Mouse (Mus musculus): ENCODE data around the gene Nova2. TPM values are rescaled to one million over a fixed set of nuclear protein-coding genes. Genes with fewer than 3 reads are reported as not detected.

The Nova2 gene
- polyA plus RNA-seq, 1 experiment from 2014 or later: 18.4 TPM

DNA sequence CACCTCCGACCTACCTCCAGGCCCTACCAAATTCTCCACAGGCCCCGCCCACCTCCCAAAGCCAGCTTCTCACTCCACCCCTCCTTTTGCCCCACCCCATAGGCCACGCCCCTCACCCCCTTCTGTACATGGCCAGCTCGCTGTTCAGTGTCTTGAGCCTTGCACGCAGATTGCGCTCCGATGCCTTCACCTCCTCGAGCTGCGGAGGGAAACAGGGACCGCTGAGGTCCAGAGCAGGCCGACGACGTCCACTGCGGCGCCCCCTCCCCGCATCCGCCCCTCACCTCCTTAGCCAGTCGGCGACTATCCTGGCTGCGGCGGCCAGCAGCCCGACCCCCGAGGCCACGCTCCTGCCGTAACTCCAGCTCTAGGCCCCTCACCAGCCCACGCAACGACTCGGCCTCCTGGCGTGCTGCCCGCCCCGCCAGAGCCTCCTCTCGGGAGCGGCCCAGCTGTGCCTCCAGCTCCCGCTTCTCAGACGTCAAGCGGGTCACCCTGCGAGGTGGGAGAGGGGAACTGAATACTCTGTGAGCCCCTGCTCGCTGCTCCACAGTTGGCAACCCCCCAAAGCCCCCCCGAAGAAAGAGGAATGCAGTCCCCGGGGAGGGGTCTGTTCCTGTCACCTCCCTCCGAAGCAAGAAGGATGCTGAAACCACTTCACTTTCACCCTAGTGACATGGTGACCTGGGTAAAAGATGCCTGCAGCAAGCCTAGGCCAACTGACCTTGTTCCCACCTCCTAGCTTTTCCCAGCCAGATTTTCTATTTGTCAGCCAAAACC lies 31.8 kb upstream of the Nova2 start:
- Histone ChIP-seq H3K9me3 (ENCODE audit: control insufficient read depth, low read length) (no peaks in the 10 kb centered on the region), H3K4me1 (ENCODE audit: control insufficient read depth, insufficient read depth, low read length) (peaks cover 15% of the 10 kb centered on the region), H3K4me2 (ENCODE audit: low read depth, low read length) (peak overlapping the region; percentile 80), H3K4me3 (ENCODE audit: low read depth, low read length) (peak overlapping the region; percentile 31), H3K9ac (replicated peaks; ENCODE audit: low read depth, low read length) (peak overlapping the region; percentile 59), H3K36me3 (ENCODE audit: control insufficient read depth, insufficient read depth, low read length) (no peaks in the 10 kb centered on the region), H3K27me3 (ENCODE audit: control insufficient read depth, insufficient read depth, low read length) (no peaks in the 10 kb centered on the region), H3K27ac (ENCODE audit: low read depth, low read length) (0 out of 2 replicates have a peak overlapping the region, but pooled peaks have one; percentile 22)
- ATAC-seq (ENCODE audit: low read depth): peak; percentile 22; the same call in 1 of the 2 replicates
- 2% methylated on average over 41 of the region's 41 CpGs for WGBS

DNA sequence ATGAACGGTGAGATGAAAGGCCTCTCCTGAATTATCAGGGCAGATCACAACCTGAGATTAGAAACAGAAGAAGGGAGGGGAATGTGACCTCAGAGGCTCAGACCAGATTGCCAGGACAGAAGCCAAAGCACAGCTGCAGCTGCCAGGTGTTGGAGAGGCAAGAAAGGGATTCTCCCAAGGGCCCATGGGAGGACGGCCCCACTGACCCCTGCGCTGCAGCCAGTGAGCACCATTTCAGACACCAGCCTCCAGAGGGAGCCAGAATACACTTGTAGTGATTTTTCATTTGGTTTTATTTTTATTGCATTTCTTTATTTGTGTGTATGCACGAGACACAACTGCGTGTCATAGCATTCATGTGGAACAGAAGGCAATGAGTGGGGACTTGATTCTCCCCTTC lies 29.2 kb upstream of the Nova2 start:
- no peak overlapping the region for H3K4me3 ChIP-seq (ENCODE audit: low read depth, low read length)
- peaks cover 15% of the 10 kb centered on the region for H3K4me1 ChIP-seq (ENCODE audit: control insufficient read depth, insufficient read depth, low read length)
- no peak overlapping the region for H3K4me2 ChIP-seq (ENCODE audit: low read depth, low read length)
- 23% methylated on average over 5 of the region's 5 CpGs for WGBS
- no peaks in the 10 kb centered on the region for H3K27me3 ChIP-seq (ENCODE audit: control insufficient read depth, insufficient read depth, low read length)
- no peak overlapping the region for H3K27ac ChIP-seq (ENCODE audit: low read depth, low read length)
- no peak overlapping the region for H3K9ac ChIP-seq (replicated peaks; ENCODE audit: low read depth, low read length)
- ATAC-seq (ENCODE audit: low read depth): no peak
- no peaks in the 10 kb centered on the region for H3K36me3 ChIP-seq (ENCODE audit: control insufficient read depth, insufficient read depth, low read length)
- H3K9me3 ChIP-seq (ENCODE audit: control insufficient read depth, low read length): no peaks in the 10 kb centered on the region

GRCm38 (mm10) chr7:18900513-18900912 lies 25.2 kb upstream of the Nova2 start:
- Histone ChIP-seq H3K27ac (ENCODE audit: low read depth, low read length) (no peak overlapping the region), H3K4me2 (ENCODE audit: low read depth, low read length) (no peak overlapping the region), H3K27me3 (ENCODE audit: control insufficient read depth, insufficient read depth, low read length) (no peaks in the 10 kb centered on the region), H3K9me3 (ENCODE audit: control insufficient read depth, low read length) (no peaks in the 10 kb centered on the region), H3K4me1 (ENCODE audit: control insufficient read depth, insufficient read depth, low read length) (peaks cover 4% of the 10 kb centered on the region; the same call in 1 of the 2 replicates), H3K4me3 (ENCODE audit: low read depth, low read length) (no peak overlapping the region), H3K36me3 (ENCODE audit: control insufficient read depth, insufficient read depth, low read length) (no peaks in the 10 kb centered on the region), H3K9ac (replicated peaks; ENCODE audit: low read depth, low read length) (no peak overlapping the region)
- 96% methylated on average over 2 of the region's 2 CpGs for WGBS
- ATAC-seq (ENCODE audit: low read depth): no peak

DNA sequence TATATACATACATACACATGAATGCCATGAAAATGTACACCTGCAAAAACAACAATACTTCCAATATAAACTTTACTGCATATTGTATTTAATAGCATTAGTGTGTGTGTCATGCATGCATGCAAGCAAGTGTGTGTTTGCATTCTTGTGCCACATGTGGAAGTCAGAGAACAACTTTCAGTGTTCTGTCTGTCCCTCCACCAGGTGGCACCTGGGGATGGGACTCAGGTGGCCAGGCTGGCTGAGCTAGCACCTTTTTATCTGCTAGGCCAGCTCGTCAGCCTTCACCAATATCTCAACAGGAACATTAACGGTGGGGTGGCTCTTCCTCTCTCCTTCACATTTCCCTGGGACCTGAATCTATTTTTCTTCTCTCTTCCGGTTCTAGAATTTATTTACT lies 23.2 kb upstream of the Nova2 start:
- no peaks in the 10 kb centered on the region for H3K27me3 ChIP-seq (ENCODE audit: control insufficient read depth, insufficient read depth, low read length)
- no peaks in the 10 kb centered on the region for H3K4me1 ChIP-seq (ENCODE audit: control insufficient read depth, insufficient read depth, low read length)
- WGBS: 68% methylated on average over 3 of the region's 3 CpGs
- H3K36me3 ChIP-seq (ENCODE audit: control insufficient read depth, insufficient read depth, low read length): no peaks in the 10 kb centered on the region
- no peak overlapping the region for H3K4me2 ChIP-seq (ENCODE audit: low read depth, low read length)
- no peaks in the 10 kb centered on the region for H3K9me3 ChIP-seq (ENCODE audit: control insufficient read depth, low read length)
- no peak overlapping the region for H3K27ac ChIP-seq (ENCODE audit: low read depth, low read length)
- no peak overlapping the region for H3K4me3 ChIP-seq (ENCODE audit: low read depth, low read length)
- H3K9ac ChIP-seq (replicated peaks; ENCODE audit: low read depth, low read length): no peak overlapping the region
- ATAC-seq (ENCODE audit: low read depth): no peak

DNA sequence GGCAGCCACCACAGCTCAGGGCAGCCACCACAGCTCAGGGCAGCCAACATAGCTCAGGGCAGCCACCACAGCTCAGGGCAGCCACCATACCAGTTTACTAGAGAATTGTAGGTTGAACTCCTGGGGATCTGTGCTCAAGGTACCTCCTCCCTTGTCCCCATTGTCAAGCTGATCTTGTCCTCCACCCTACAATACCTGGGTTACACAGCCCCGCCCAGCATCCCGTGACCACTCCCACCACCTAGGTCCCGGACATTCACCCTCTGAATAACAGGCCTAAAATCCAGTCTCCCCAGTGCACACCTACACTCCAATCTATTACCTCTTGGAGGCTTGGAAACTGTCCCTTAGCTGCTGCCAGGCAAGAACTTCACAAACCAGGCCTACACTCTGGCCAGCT lies 20.7 kb upstream of the Nova2 start:
- Histone ChIP-seq H3K27me3 (ENCODE audit: control insufficient read depth, insufficient read depth, low read length) (no peaks in the 10 kb centered on the region), H3K27ac (ENCODE audit: low read depth, low read length) (no peak overlapping the region), H3K4me1 (ENCODE audit: control insufficient read depth, insufficient read depth, low read length) (no peaks in the 10 kb centered on the region), H3K4me2 (ENCODE audit: low read depth, low read length) (no peak overlapping the region), H3K36me3 (ENCODE audit: control insufficient read depth, insufficient read depth, low read length) (no peaks in the 10 kb centered on the region), H3K9ac (replicated peaks; ENCODE audit: low read depth, low read length) (no peak overlapping the region), H3K4me3 (ENCODE audit: low read depth, low read length) (no peak overlapping the region), H3K9me3 (ENCODE audit: control insufficient read depth, low read length) (no peaks in the 10 kb centered on the region)
- ATAC-seq (ENCODE audit: low read depth): no peak
- WGBS: 87% methylated on average over 3 of the region's 3 CpGs

- ATAC-seq (ENCODE audit: low read depth): no peak
- H3K36me3 ChIP-seq (ENCODE audit: control insufficient read depth, insufficient read depth, low read length): no peaks in the 10 kb centered on the region
- WGBS: 7% methylated on average over 17 of the region's 17 CpGs
- peaks cover 5% of the 10 kb centered on the region for H3K4me1 ChIP-seq (ENCODE audit: control insufficient read depth, insufficient read depth, low read length)
- H3K4me3 ChIP-seq (ENCODE audit: low read depth, low read length): peak overlapping the region; percentile 53
- H3K27ac ChIP-seq (ENCODE audit: low read depth, low read length): no peak overlapping the region
- peak overlapping the region; percentile 66 for H3K4me2 ChIP-seq (ENCODE audit: low read depth, low read length)
- H3K9me3 ChIP-seq (ENCODE audit: control insufficient read depth, low read length): no peaks in the 10 kb centered on the region
- H3K9ac ChIP-seq (replicated peaks; ENCODE audit: low read depth, low read length): peak overlapping the region; percentile 48
- H3K27me3 ChIP-seq (ENCODE audit: control insufficient read depth, insufficient read depth, low read length): no peaks in the 10 kb centered on the region
Observed at GRCm38 (mm10) chr7:18909797-18910196, 15.9 kb upstream of the Nova2 start.

GRCm38 (mm10) chr7:18910241-18910831 lies 15.4 kb upstream of the Nova2 start, which contains the start of gene Ccdc61:
Gene Ccdc61 (minus strand): TSS chr7:18910415.
- Histone ChIP-seq H3K4me3 (ENCODE audit: low read depth, low read length) (peak within 1 kb of the TSS; percentile 53), H3K27me3 (ENCODE audit: control insufficient read depth, insufficient read depth, low read length) (no peaks in the 10 kb centered on the region), H3K27ac (ENCODE audit: low read depth, low read length) (no peak within 1 kb of the TSS), H3K4me2 (ENCODE audit: low read depth, low read length) (peak within 1 kb of the TSS; percentile 66), H3K9me3 (ENCODE audit: control insufficient read depth, low read length) (no peaks in the 10 kb centered on the region), H3K4me1 (ENCODE audit: control insufficient read depth, insufficient read depth, low read length) (peaks cover 5% of the 10 kb centered on the region), H3K9ac (replicated peaks; ENCODE audit: low read depth, low read length) (peak within 1 kb of the TSS; percentile 48), H3K36me3 (ENCODE audit: control insufficient read depth, insufficient read depth, low read length) (no peaks in the 10 kb centered on the region)
- under 1% methylated on average over 33 of the region's 33 CpGs for WGBS
- peak; percentile 99 for ATAC-seq (ENCODE audit: low read depth)

- ATAC-seq (ENCODE audit: low read depth): no peak
- Histone ChIP-seq H3K9ac (replicated peaks; ENCODE audit: low read depth, low read length) (no peak overlapping the region), H3K27ac (ENCODE audit: low read depth, low read length) (no peak overlapping the region), H3K4me1 (ENCODE audit: control insufficient read depth, insufficient read depth, low read length) (no peaks in the 10 kb centered on the region), H3K27me3 (ENCODE audit: control insufficient read depth, insufficient read depth, low read length) (no peaks in the 10 kb centered on the region), H3K4me3 (ENCODE audit: low read depth, low read length) (no peak overlapping the region), H3K4me2 (ENCODE audit: low read depth, low read length) (no peak overlapping the region), H3K36me3 (ENCODE audit: control insufficient read depth, insufficient read depth, low read length) (no peaks in the 10 kb centered on the region), H3K9me3 (ENCODE audit: control insufficient read depth, low read length) (no peaks in the 10 kb centered on the region)
- WGBS: 59% methylated on average over 4 of the region's 4 CpGs
Observed at GRCm38 (mm10) chr7:18916254-18916653, 9.4 kb upstream of the Nova2 start.

GRCm38 (mm10) chr7:18917931-18918330 lies 7.8 kb upstream of the Nova2 start:
- peaks cover 8% of the 10 kb centered on the region for H3K4me1 ChIP-seq (ENCODE audit: control insufficient read depth, insufficient read depth, low read length)
- no peak for ATAC-seq (ENCODE audit: low read depth)
- H3K27me3 ChIP-seq (ENCODE audit: control insufficient read depth, insufficient read depth, low read length): no peaks in the 10 kb centered on the region
- H3K27ac ChIP-seq (ENCODE audit: low read depth, low read length): 0 out of 2 replicates have a peak overlapping the region, but pooled peaks have one; percentile 34
- no peaks in the 10 kb centered on the region for H3K36me3 ChIP-seq (ENCODE audit: control insufficient read depth, insufficient read depth, low read length)
- H3K4me3 ChIP-seq (ENCODE audit: low read depth, low read length): no peak overlapping the region
- H3K9ac ChIP-seq (replicated peaks; ENCODE audit: low read depth, low read length): no peak overlapping the region
- no peak overlapping the region for H3K4me2 ChIP-seq (ENCODE audit: low read depth, low read length)
- WGBS: 50% methylated on average over 3 of the region's 3 CpGs
- H3K9me3 ChIP-seq (ENCODE audit: control insufficient read depth, low read length): no peaks in the 10 kb centered on the region

All from neural tube, embryonic 14.5 days (tissue).